Mouse (Mus musculus) lung, adult 2 months (tissue): Measurements from ENCODE around the gene Slc35d2.
A peak's percentile ranks its signal among the peaks of the same experiment; 100 is the strongest.

ENCODE experiments used
- CTCF ChIP-seq: fragments of 200-500 bp; IDR thresholded peaks from 2 replicates; pipeline ENCODE4 v1.5.1; 2011; ENCODE audit warnings: mild to moderate bottlenecking, low read length, control low read depth; ENCODE audit not compliant: insufficient read depth
- POLR2A ChIP-seq: fragments of 200-500 bp; IDR thresholded peaks from 2 replicates; pipeline ENCODE4 v1.6.1; 2011; ENCODE audit warnings: low read depth, mild to moderate bottlenecking, control low read depth, low read length, borderline replicate concordance; ENCODE audit errors: extremely low read depth

- TF ChIP-seq POLR2A: no peak
- peak; percentile 43; the same call in 1 of the 2 replicates for TF ChIP-seq CTCF
Measured at GRCm38 (mm10) chr13:64098992-64099391, 30.2 kb downstream of the Slc35d2 start.
